Mouse (Mus musculus): ENCODE measurements around the gene Usp18. TPM values are rescaled to one million over a fixed set of nuclear protein-coding genes. Genes with fewer than 3 reads are reported as not detected.
A peak's percentile ranks its signal among the peaks of the same experiment; 100 is the strongest.

Gene Usp18
- 1 to 10 TPM; 1.1 to 1.5 TPM for total RNA-seq (2021)

DNA sequence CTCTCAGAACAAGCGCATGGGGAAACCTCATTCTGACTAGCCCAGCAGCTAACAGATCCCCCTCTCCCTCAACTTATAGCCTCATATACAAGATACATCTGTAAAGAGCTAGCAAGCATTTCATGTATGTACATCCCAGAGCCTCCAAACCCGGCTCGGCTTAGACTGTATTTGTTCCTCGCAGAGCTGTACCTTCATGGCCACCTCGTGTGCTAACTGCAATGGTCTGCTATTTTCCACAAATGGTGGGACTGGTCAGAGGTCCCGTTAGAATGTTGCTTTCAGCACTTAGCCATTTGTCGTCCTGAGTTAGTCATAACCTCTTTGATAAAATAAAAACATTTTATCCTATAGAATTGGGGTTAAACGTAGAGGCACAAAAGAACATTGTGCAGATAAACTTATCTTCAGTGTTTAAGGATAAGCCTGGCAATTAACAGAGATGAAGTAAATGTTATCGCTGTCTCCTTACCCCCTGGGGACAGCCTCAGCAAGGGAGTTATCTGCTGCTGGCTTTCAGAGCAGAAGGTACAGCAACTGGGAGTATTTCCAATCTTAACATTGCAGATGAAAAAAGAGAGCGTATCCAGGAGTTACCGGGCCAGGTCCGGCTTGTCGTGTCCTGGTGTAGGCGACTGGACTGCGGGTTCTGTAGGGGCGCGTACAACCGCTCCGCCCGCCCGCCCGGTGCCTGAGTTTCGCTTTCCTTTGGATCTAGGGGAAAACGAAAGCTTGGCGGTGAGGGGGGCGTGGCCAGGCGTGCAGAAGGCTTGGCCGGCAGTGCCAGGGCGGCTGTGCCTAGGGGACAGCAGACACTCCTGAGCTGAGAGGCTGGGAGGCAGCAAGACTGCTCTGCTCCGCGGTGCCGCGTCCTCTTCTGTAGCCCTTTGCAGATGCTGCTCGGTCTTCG lies at the start of gene Usp18:
Gene Usp18, plus strand, starts transcription at position 780 of the 910 bp plus-strand sequence.
- DNase-seq (ENCODE audit: low spot score): peak; percentile 85
- intact Hi-C loops (cut with DNase I): no loop called here

DNA sequence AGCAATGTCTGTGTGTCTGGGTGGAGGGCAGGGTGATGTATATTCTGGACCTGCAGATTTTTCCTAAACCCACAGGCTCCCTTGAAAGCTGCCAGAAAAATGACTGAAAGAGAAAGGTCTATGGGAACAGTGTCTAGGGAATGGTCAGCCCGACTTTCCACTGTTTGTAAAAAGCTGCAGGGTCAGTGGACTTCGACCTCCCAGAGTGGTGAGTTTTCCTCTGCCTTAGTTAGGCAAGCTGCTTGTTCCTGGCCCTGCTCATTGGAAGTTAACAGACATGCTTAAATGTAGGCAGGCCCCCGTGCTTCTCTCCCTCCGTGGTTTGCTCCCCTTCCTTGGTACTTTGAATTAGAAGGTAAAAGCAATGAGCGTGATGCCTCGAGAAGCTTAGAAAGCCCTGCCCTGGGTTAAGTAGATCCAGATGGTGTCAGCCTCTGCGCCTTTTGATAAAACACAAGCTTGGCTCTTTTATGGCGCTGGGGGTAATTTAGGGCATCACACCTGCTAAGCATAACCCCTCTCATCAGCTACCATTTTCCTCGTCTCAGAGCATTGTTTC lies 47.8 kb upstream of the Usp18 start:
- no peak for DNase-seq (ENCODE audit: low spot score)
- intact Hi-C loops (cut with DNase I): no loop called here

DNA sequence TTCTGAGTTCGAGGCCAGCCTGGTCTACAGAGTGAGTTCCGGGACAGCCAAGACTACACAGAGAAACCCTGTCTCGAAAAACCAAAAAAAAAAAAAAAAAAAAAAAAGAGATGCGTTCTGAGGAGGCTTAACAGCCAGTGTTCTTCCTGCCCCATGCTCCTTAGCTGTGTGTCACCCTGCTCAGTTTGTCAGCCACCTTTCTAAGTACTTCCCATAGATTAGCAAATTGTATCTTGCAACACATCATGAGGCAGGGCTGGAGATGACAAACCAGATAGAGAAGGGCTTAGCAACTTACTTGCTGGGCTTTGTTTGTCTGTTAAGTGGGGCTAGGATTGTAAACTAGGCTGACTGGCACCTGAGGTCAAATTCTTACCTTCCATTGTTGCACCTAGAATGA lies 45.2 kb upstream of the Usp18 start:
- intact Hi-C loops (cut with DNase I): no loop called here
- DNase-seq (ENCODE audit: low spot score): no peak

DNA sequence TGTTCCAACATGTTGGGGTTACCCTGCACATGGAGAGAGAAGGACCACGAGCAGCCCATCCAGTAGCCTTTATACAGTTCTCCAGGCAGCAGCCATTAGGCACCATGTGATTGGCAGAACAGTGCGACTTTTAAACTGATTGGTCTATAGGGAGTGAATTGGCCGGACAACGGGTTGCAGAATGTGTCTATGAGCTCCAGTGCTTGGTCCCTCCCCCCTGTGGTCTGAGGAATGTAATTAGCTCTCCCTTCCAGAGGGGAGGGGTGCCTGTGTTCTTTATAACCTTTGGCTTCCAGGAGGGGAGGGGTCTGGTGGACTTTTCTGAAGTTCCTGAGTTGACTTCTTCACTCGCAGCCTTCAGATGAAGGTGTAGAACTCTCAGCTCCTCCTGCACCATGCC lies 43.7 kb upstream of the Usp18 start:
- intact Hi-C loops (cut with DNase I): no loop called here
- no peak for DNase-seq (ENCODE audit: low spot score)

DNA sequence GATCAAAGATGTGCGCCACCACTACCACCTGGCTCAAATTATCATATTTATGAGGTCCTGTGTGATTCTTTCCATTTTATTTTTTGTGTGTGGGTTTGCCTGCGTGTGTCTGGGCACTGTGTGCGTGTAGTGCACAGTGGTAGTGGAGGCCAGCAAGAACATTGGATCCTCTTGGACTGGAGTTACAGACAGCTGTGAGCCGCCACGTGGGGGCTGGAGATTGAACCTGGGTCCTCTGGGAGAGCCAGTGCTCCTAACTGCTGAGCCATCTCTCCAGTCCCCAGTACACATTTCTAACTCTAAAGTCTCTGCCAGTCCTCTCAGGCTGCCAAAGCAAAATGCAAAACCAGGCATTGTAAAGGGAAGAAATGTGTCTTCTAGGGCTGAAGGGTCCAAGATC lies 39.2 kb upstream of the Usp18 start:
- DNase-seq (ENCODE audit: low spot score): no peak
- intact Hi-C loops (cut with DNase I): no loop called here

DNA sequence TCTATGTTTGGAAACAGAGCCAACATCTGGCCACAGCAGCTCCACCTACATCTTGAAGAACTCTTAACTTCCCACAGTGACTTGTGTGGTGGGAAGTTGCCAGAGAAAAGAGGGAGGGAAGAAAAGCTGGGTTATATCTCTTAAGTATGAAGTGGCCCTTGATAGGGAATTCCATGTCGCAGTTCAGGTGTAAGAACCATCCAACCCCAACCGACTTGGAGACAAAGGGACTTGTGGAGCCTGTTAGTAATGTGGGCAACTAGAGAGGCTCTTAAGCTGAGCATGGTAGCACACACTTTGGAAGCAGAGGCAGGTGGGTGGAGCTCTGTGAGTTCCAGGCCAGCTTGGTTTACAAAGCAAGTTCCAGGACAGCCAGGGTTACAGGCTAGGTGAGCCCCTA lies 36.1 kb upstream of the Usp18 start:
- intact Hi-C loops (cut with DNase I): no loop called here
- no peak for DNase-seq (ENCODE audit: low spot score)

DNA sequence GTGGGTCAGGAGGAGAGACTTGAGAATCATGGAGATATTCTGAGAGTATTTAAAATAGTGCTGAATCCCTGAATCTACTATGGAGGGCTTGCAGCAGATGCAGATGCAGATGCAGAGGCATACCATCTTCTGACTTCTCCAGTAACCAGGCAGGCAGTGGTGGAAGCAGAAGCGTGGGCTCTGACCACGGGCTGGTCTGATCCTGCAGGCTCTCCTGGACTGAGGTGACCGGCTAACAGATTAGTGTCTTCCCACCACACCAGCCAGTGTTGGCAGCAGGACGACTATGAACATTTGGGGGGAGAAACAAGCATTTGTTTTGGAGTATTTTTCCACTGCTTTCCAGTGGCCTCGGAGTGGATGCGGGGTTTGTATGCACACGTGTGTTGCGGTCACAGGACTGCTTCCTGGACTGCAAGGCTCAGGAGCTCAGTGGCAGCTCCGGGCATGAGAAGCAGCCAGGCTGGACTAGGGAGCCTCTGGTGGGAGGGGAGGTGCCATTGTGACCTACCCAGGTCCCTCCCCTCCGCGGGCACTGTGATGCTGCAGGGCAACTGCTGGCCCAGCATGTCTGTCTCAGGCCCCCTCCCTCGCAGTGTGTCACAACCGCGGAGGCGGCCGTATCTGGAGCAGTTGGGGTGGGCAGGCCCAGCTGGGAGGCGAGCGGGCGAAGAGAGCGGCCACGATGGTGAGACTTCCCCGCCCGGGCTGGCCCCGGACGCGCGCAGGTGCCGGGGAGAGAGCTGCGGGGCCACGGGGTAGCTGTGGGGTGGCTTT lies 35.4 kb upstream of the Usp18 start, which contains the start of gene Tuba8:
Gene Tuba8, plus strand, starts transcription at position 548 of the 777 bp plus-strand sequence.
- peak; percentile 48 for DNase-seq (ENCODE audit: low spot score)
- intact Hi-C loops (cut with DNase I): no loop called here

DNA sequence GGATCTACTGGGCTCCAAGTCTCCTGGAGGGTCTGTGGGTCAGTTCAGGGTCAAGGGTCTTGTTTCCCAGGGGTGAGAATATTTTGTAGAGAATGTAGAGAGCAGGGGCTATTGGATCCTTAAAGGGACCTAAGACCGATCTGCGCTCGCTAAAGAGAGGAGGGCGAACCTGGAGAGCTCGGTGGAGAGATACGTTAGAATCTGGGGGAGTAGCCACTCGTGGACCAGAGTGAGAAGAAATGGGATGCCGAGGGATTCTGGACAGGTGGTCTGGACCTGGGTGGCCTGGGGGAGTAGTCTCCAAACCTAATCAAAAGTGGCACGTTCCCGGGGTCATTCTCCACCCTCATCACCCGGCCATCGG lies 34.8 kb upstream of the Usp18 start:
- intact Hi-C loops (cut with DNase I): no loop called here
- no peak for DNase-seq (ENCODE audit: low spot score)

DNA sequence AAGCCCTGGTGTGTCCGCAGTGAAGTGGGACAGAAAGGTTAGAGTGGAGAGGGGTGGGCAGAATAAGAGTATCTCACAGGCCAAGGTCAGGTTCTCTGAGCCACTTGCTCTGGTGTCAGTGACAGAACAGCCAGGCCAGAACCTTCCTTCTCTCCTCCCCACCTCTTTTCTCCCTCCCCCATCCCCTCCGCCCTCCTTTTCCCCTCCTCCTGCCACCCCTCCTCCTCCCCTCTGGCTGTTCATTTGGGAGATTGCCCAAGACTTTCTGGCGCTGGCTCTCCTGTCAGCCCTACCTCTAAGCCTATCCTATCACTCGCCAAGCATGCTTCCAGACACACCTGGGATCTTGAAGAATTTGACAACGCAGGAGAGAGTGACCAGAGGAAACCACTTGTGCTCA lies 34.0 kb upstream of the Usp18 start:
- intact Hi-C loops (cut with DNase I): no loop called here
- DNase-seq (ENCODE audit: low spot score): no peak

DNA sequence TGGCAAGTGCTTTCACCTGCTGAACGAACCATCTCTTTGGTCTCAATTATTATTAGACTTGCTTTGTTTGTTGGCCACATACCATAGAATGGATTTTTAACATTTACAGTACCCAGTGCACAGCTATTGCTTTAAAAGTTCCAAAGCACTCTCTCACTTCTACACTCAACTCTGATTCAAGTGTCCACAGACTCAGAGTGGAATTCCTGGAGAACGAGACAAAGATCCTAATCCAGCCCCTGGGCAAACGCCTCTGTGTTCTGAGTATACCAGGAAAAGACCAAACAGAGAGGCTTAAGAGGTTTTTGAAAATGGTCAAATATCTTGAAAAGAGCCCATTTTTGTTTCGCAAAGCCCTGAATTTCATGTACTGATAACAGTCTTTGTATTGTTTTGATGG lies 32.7 kb upstream of the Usp18 start:
- no peak for DNase-seq (ENCODE audit: low spot score)

DNA sequence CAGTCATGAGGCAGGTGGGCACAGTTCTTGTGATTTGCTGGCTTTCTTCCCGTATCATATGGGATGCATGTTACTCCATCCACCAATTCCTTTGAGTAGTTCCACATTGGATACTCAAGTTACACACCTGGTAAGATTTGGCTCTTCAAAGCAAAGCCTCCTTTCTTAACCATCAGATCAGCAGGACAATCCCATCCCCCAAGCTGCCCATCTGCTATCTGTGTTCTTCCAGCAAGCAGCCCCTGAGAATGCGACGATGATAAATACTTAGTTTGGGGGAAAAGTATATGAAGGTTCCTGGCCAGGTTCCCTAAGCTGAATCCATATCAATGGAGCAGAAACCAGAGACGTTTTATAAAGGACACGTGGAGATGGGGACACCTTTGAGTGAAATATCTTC lies 31.5 kb upstream of the Usp18 start:
- DNase-seq (ENCODE audit: low spot score): no peak
- intact Hi-C loops (cut with DNase I): no loop called here

More for the DNA sequence above, 32.7 kb upstream of the Usp18 start:
- intact Hi-C loops (cut with DNase I): no loop called here

DNA sequence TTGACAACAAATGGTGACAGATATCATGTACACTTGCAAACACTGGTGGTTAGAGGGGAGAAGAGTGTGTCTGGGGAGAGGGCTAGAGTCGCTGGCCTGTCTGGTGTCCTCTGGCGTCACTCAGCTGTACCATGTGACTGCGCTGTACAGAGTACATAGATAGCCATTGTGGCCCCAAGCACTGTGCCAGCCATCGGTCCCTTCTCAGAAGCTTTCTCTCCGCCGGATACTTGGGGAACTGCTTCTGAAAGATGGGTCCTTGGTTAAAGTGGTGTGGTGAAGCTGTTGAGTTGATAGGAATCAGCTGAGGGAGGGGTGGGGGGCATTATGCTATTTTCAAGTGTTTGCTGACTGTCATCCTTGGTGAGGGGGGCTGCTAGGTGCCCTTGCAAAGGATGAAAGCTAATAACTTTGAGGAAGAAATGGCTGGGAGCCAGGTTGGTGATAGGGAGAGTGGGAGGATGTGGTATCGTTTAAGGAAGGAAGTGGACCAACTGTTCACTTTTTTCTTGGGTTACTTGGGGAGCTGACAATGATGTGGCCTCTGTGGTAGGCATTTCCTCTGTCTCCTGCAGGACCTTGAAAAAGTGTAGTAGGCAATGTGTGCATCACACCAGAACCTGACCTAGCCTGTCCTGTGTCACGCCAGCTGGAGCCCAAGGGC lies 30.9 kb upstream of the Usp18 start:
- intact Hi-C loops (cut with DNase I): no loop called here
- no peak for DNase-seq (ENCODE audit: low spot score)

DNA sequence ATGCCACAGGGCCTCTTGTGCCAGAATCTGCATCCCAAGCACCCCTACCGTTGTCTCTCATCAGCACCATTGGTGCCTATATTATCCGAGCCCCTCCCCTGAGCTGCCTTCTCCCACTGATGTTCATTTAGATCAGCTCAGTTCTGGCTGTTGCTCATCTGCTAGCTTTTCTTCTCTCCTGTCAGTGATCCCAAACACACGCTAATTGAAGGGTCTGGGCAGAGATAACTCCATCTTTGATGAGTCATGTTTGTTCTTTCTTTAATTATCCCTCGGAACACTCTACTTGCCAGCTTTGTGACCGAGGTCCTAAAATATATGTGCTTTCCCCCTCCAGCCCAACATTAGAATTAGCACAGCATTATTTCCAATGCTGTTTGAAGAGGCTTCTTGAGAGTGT lies 30.4 kb upstream of the Usp18 start:
- no peak for DNase-seq (ENCODE audit: low spot score)
- intact Hi-C loops (cut with DNase I): no loop called here

DNA sequence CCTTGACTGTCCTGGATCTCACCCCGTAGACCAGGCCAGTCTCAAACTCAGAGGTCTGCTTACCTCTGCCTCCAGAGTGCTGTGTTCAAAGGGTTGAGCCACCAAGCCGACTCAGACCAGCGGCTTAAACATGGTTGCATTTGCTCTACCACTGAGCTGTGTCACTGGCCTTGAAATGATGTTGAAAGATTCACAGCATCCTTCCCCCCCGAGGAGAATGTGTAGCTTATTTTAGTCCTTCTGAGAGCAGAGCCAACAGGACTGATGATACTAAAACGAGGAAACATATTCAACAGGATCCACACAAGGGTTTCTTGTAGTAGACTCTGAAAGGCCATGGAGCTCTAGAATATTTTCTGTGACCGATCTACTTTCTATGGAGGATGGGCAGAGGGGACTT lies 29.8 kb upstream of the Usp18 start:
- intact Hi-C loops (cut with DNase I): no loop called here

DNA sequence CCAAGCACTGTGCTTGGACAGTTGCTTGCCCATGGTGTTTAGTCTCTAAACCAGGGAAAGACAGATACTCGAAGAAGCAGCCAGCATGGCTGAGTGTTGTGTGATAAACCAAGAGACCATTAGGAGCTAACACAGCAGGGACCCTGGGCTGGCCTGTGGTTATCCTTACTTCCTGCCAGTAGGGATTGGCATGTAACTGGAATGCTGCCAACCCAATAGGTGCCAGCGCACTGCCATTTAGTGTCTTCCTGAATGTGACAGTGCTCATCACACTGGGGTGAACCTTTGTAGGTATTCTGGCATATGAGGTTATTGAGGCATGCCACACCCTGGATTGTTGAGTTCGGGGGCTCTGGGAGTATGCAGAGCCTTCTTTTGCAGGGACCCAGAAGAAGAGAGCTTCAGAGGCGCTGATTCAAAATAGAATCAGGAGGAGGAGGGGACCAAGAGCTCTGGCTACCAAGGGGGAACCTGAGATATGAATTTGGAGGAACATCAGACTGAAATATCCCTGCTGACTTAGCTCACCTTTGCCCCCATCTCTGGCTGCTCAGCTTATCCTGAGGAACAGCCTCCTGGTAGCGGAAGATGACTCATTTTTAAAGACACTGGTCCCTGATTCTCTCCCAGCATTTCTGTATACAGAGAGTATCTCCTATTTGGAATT lies 29.0 kb upstream of the Usp18 start:
- no peak for DNase-seq (ENCODE audit: low spot score)
- intact Hi-C loops (cut with DNase I): no loop called here

More for the DNA sequence above, 29.8 kb upstream of the Usp18 start:
- no peak for DNase-seq (ENCODE audit: low spot score)

DNA sequence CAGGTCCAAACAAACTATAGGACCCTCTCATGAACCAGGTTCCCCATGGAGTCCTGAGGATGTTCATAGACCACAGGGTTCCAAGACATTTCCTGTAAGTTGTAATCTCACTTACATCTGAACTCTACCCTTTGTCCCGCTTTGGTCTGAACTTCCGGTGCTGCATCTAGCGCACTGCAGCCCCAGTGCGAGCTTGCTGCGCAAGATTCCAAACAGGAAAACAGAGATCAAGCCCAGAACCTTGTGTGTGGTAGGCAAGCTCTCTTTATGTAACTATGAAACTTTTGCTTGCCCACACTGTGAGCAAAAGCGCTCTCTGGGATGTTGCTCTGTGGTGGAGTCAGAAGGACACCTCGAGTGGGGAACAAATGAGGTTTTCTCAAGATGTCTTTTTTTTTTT lies 27.7 kb upstream of the Usp18 start:
- no peak for DNase-seq (ENCODE audit: low spot score)
- intact Hi-C loops (cut with DNase I): no loop called here

DNA sequence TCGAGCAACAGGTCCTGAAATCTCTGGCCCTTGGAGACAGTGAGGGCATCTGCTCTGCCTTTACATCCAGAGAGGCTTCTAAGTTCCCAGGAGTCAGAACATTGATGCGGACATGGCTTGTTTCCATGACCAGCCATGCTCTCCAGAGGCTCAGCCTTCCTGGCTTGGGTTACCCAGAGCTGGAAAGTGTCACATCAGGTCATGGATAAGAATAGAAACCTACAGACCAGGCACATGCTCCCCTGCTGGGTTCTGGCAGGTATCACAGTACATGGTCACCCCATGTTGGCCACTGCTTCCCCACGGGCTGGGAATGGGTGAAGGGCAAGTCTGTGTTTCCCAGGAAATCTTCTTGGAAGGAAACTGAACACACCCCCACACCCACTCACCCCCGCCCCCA lies 26.3 kb upstream of the Usp18 start:
- intact Hi-C loops (cut with DNase I): no loop called here
- DNase-seq (ENCODE audit: low spot score): peak; percentile 23

DNA sequence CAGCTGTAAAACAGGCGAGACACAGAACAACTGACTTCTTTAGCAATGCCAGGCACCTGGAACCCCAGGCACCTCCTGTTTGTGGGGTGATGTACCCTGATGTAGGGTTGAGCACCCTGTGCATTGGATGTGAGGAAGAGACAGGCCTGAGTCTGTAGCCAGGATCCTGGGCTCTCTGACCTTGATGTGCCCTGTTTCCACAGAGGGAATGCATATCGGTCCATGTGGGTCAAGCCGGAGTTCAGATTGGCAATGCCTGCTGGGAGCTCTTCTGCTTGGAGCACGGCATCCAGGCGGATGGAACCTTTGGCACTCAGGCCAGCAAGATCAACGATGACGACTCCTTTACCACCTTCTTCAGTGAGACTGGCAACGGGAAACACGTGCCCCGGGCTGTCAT lies 25.5 kb upstream of the Usp18 start:
- no peak for DNase-seq (ENCODE audit: low spot score)

DNA sequence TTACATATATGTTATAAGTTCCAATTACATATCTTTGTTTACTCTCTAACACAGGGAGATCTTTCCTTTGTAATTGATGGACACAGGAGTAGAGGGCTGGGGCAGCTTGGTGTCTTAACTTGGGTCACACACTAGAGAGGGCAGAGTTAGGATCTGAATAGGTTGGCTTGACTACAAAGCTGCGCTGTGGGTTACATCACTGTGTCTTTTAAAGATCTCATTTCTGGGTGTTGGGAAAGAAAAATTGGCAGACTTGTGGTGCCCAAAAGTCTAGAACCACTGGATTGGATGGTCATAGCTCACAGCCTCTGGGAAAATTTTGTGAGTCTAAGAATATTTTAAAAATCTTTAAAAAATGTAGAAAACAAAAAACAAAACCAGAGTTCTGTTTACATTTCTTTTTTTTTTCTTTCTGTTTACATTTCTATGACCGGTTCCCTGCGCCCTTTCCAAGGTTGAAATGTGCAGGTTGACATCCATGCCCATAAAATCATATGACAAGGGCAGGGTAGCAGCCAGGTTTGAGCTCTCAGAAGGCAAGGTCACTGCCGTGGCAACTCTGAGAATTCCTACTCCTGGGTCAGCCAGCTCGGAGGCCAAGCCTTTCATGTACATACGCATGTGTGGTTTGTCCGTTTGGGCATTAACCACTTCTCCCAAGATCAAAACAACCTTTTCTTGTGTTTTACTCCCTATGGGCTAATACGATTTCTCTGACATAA lies 23.7 kb upstream of the Usp18 start:
- intact Hi-C loops (cut with DNase I): no loop called here
- DNase-seq (ENCODE audit: low spot score): no peak

More for the DNA sequence above, 25.5 kb upstream of the Usp18 start:
- intact Hi-C loops (cut with DNase I): no loop called here

Data from heart, postnatal 25 days (tissue).